Mouse (Mus musculus): ENCODE data around the gene Ankrd50. TPM values are rescaled to one million over a fixed set of nuclear protein-coding genes. Genes with fewer than 3 reads are reported as not detected.

The Ankrd50 gene
- total RNA-seq, 4 experiments from 2014 or later = 28.8 to 54.0 (median 41.4) TPM

DNA sequence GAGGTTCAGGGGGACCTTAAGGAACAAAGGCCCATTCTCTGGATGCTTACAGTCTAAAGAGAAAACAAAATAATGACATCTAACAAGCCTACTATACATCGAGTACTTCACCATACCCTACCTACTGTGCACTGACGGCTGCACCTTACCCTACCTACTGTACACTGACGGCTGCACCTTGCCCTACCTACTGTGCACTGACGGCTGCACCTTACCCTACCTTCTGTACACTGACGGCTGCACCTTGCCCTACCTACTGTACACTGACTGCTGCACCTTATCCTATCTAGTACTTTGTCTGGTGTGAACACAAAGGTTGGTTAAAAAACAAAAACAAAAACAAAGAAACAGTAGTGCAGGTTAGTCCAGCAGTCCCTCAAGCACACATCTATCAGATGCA, 18.5 kb downstream of the Ankrd50 start:
- DNase-seq (ENCODE audit: low spot score) = no peak

DNA sequence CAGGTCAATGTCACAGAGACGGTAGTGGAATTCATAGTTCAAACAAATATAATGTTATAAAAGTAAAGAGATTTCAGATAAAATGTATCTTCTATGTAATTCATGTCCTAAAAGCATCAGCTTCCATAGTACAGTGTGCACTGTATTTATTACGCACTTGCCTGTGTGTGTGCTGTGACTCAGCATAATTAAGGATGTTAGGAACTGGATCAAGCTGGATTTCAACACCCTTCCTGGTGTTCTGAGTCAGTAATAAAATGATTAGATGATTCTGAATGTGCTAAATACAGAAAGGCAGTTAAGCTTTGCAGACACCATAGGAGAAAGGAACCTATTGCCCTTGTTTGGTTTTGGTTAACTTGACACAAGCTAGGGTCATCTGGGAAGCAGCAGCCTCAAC, 21.5 kb downstream of the Ankrd50 start:
- no peak for DNase-seq (ENCODE audit: low spot score)

DNA sequence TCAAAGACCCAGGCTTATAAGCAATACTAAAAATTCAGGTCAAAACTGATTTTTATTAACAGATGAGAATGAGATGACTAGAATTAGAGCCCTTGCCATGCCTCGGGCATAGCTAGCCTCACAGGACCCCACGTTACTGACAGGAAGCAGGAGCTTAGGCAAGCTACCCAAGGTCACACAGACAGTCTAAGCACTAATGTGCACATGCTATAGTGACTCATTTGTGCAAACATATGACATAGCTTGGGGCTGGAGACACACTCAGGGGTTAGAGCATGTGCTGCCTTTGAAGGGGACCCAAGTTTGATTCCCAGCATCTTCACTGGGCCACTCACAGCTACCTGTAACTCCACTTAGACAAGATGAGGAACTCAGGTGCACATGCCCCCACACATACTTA, 22.9 kb downstream of the Ankrd50 start:
- no peak for DNase-seq (ENCODE audit: low spot score)

DNA sequence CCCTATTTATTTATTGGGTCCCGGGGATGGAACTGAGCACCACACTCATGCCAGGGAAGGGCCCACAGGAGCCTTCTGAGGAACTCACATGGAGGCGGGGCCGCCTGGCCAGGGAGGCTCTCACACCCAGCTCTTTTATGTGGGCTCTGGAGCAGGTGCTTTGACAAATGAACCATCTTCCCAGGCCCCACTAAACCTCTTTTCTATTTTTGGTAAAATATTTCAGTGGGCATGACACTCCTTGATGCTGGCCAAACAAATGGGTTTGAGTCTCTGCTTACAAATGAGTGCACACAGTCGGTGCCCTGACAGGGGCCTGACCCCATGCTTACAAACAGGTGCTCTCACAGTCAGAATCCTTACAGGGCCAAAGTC, 24.4 kb downstream of the Ankrd50 start:
- no peak for DNase-seq (ENCODE audit: low spot score)

DNA sequence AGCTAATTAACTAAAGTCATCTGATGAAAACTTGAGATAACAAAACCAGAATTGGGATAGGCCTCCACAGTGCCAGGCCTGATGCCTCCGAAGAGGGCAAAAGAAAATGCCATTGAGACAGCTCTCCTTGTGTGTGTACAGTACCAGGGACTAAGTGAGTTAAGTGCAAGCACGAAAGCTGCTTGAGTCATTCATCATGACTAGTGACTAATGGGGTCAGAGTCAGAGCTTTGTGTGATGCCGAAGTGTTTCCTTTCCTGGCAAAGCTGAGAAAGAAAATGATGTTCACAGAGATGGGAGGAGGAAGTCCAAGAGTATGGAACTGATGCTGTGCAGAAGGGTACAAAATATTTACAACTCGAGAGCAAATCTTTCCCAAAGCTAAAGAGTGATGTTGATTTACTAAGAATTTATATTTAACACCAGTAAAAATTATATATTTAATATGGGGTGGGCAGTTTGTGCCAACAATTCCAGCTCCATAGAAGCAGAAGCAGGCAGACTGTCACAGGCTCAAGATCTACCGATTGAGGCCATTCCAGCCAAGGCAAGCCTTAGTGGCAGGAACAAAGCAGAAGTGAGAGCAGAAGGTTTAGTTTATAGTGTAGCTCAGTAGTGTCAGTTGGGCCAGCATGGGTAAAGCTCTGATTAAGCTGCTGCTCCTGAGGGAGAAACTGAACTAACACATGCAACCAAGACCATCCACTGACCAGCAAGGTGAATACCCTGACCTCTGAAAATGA, 25.0 kb downstream of the Ankrd50 start:
- no peak for DNase-seq (ENCODE audit: low spot score)

DNA sequence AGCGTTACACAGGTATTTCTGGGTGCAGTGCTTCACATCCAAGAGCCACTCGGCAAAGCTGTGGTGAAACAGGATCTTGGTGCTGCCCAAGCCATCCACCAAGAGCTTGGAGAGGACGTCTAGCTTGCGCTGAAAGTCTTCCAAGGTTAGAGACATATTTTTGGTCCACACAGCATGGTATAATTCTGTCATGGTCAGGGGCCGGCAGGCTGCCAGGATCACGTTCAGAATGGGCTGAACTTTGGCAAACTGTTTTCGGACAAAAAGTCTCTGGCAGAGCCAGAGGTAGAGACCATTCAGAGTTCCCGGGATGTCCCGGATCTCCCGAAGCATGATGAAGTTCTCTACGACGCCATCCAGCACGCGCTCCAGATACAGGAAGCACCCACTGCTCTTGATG, 27.6 kb downstream of the Ankrd50 start:
- DNase-seq (ENCODE audit: low spot score) = no peak

DNA sequence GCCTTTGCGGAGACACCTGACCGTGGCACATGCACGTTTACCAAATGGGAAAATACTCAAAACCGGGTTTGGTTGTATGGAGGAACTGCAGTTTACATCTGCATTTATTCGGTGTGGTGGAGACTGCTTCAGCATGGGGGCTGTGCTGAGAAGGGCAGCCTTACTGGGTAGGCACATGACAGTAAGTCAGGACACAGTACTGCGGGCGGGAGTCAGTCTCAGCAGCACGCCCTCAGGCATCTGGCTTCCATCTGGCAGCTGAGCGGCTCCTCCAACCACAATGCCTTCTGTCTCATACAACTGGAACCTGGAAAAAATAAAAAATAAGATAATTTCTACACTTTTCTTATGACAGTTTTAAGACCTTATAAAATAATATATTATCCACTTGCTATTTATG, 32.4 kb downstream of the Ankrd50 start:
- DNase-seq (ENCODE audit: low spot score) = no peak

DNA sequence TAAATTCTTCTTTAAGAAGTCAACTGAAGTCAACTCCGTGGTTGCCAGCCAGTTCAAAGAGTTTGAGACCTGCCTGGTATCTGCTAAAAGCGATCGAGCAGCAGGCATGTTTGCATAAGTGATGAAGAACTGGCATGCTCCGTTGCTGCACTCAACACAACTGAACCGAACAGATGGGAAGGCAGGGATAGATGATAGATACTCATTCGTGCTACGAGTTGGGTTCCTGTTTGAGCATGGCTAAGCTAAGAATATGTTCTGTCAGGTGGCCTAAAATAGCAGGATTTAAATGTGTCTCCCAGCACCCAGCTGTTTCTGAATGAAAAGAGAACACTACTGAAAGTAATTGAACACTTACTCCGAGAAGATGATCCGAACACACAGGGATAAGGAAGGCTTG, 38.1 kb downstream of the Ankrd50 start:
- no peak for DNase-seq (ENCODE audit: low spot score)

DNA sequence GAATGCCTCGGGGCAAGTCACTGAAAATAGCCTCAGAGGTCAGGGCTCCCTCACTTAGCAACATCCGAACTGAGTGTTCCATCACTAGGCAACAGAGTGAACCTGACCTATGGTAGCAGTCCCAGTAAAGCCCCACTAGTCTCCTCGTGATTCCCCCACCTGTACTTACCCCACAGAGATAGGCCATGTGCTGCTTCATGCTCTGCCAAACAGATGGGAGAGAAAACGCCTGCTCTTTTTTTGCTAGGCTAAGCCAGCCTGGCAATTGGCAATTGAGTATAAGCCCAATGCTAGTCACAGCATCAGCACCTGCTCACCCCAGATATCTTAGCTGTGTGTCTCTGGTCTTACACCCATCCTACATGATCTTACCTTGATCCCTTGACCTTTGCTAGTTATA, 40.8 kb downstream of the Ankrd50 start:
- DNase-seq (ENCODE audit: low spot score) = no peak

DNA sequence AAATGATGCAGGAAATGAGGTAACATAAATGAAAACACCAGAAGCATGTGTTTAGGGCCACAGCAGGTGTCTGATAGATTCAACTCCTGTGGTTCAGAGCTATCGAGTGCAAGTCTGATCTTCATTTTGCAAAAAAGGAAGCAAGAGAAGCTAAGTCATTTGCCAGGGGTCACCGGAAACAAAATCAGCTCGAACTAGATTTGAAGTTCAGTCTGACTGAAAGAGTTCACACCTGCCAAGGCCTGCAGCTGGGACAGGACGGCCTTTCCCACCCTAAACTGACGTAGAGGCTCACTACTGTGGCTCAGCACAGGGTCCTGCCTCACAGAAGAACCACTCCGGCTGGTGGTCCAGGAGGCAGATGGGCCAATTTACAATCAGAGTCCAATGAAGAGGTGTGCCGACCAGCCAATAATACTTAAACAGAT, 44.1 kb downstream of the Ankrd50 start:
- no peak for DNase-seq (ENCODE audit: low spot score)

DNA sequence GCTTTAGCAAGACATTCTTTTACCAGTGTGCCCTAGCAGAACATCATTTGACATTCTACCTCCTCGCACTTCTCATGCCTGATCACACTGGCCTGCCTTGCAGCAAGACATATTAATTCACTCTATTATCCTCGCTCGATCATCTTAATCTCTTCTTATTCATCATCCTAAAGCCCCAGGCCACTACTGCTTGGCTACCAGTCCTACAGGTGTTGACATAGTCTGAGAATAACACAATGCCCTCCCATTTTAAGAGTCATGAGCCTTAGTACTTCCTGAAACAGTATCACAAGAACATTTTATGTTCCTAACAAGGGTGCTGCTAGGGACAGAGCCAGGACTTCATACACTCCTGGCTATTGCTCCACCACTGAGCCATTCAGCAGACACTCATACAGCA, 48.0 kb downstream of the Ankrd50 start:
- no peak for DNase-seq (ENCODE audit: low spot score)

DNA sequence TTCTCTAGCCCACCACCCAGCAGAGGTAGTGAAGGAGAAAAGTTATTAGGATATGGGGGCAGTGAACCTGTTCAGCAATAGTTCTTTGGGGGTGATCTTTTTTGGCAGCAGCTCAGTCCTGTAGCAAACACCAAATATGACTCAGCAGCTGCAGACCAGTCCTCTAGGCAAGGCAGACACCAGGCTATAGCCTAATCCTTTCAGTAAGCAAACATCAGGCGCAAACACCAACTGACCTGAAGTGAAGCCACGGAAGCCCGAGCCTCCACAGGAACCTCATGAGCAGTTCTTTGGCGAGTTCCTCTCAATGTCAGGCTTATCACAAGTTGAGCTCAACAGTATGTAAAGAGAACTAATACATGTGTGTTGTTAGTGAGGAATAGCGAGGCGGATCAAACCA, 48.8 kb downstream of the Ankrd50 start:
- DNase-seq (ENCODE audit: low spot score) = no peak

DNA sequence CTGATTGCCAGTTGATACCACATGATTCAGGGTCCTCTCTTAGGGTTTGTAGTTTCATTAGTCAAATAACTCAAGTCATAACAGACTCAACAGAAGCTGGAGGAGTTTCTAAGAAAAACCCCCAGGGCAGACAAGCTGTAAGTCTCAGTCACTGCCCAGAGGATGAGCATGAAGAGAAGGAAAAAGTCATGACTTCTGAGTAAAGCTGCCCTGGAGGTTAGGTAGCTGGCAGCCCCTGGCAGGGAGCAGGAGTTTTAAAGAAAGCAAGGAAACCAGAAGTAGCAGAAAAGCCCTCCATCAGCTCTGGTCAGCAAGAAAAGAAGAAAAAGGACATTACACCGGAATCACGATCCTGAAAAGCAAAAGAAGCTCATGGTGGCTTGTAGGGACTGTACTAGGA, 50.2 kb downstream of the Ankrd50 start:
- DNase-seq (ENCODE audit: low spot score) = no peak

DNA sequence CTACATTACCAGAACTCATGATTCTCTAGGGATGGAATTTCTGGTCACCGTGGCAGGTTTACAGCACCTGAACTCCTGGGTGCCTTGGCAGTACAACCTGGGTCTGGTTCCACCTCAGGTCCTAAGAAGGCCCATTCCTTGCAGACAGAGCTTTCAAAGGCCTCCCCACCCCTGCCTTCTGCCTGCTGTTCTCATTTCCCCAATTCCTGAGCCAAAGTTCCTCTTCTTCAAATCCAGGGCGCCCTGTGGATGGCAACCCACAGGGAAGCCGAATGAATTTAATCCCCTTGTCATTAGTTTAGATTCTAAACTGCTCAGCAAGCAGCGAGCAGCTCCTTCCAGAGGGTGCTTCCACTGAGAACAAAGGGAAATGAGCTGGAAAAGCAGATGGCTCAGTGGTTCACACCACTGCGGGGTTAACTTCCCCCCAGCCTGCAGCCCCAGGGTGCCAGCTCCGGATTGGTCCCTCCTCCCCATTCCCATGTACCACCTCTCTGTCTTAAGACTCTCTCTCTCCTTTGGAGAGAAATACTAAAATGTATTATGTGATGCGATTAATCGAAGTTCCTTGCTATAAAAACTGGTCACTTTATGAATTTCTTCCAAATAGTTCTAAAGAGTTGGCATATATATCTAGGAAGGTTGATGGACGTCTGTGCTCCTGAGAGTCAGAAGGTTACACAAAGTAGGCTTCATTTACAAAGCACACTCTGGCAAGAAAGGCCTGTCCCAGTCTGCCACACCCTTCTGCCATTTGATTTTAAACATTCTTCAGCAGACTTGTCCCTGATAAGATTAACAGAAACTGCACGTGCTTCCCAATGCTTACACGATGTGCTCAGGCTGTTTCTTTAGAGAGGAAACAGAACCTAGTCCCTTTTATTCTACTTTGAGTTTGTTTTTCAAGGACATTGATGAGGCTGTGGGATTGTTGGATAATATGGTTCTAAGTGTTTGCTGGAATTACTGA, 50.9 kb downstream of the Ankrd50 start:
- no peak for DNase-seq (ENCODE audit: low spot score)

DNA sequence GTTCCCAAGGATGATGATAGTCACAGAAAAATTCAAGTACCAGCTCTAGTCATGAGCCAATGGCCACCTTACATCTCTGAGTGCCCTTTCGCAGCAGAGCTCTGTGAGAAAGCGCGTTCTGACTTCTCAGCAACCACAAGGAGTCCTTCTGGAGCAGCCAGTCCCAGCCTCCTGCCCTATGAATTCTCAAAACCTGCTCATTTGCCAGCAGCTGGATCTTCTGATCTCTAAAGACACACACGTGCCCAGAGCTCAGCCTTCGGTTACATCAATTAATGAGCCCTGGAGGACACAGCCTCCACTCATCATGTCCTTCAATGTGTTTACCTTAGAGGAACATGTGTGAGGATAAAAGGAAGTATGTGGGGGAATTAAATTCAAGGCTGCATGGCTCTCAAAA, 53.2 kb downstream of the Ankrd50 start:
- DNase-seq (ENCODE audit: low spot score) = no peak

DNA sequence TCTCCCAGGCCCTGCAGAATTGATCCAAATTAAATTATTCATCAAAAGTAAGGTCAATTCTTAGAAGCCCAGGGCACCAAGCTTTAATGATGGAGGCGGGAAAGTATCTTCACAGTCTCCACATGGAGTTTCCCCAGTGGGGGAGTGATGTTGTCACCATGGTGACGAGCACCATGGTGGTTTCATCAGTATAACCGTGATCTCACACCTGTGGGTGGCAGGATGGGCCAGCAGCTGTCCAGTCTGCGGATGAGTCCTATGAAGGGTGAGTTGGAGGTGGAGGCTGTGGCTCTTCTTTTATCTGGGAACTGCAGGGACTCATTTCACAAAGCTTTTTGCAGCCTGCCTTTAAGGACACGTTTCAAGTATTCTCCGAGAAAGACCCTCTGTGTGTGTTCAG, 53.6 kb downstream of the Ankrd50 start:
- no peak for DNase-seq (ENCODE audit: low spot score)

DNA sequence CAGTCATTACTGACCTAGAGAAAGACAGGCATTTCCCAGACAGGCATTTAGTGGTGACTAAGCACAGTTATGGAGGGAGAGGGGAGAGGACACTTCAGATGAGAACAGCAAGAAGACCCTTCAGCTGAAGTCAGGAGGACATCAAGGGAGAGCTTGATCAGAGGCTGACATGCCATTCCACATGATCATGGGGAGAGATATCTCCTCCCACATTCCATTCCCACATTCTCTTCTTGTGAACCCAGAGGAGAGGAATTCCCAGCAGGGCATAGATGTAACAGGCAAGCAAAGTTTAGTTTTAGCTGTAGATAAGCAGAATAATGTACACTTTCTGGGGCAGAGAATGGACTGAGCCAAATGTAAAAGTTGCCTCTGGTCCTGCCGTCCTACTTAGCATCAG, 57.4 kb downstream of the Ankrd50 start:
- no peak for DNase-seq (ENCODE audit: low spot score)

DNA sequence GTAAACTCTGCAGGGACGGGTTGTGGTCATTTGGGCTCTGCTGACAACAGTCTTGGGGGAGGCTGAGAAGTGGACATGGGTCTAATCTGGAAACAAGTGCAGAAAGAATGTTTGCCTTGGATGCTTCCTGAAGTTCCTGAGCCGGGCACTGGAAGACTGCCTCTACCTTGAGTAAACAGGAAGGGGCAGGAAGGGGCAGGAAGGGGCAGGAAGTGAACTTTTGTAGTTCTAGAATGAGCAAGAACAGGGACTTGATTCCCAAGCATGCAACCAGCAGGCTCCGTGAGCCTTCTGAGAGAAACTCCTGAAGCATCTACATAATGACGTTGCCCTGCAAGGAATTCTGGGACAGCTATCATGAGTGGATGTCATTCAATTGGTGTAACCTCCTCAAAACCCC, 60.7 kb downstream of the Ankrd50 start:
- no peak for DNase-seq (ENCODE audit: low spot score)

DNA sequence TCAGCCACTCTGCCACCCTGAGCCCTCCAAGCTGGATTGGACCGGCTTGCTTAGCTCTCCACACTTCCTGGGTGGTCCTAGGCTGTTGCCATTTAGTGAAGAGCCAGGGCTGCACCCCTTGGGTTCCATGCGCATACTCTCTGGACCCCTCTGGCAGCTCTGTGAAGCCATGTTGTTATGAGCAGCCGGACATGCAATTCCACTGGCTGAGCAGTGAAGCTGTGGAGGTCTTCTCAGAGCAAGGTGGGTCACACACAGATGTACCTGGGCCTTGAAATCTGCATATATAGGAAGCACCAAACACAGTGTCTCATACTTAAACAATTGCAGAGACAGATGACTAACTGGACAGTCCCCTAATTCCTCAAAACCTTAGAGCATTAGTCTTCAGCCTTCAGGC, 64.7 kb downstream of the Ankrd50 start:
- DNase-seq (ENCODE audit: low spot score) = no peak

DNA sequence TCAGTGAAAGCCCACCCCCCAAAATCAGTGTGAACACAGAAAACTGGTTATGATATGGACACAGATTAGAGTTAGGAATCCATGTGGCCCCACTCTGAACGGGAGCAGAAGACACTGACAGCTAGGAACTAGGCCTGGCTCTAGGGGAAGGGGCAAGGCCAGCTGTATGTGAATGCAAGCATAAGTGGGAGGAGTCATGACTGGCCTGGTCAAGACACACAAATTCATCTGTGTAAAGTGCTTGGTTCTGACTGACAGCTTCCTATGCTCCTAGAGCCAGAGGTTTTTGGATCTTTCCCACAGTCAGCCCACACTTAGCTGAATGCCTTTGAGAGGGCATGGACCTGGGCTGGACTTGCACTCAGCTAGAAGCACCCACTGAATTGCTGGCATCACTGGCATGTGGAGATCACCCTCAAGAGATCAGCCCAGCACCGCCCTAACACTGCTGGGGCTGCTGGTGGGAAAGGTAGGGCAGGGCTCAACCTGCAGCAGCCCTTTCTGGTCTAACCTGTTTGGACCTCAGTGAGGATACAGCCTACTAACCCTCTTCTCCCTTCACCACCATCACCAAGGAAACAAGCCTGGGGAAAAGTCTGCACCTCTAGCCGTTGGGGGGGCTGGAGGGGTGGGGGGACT, 69.2 kb downstream of the Ankrd50 start:
- no peak for DNase-seq (ENCODE audit: low spot score)
